In genomic region chr15:86184851-86185688, GRCm38 (mm10) we compare ENCODE assay signal across 8 mouse cellular contexts. TPM values are rescaled to one million over a fixed set of nuclear protein-coding genes. Genes with fewer than 3 reads are reported as not detected.
DNase-seq lines count a peak whose midpoint lies in the region; ATAC-seq and TF ChIP-seq lines count a peak whose summit lies in the region.

No protein-coding gene starts in this region.

- H3K36me3 ChIP-seq in forebrain, embryonic 11.5 days (ENCODE audit: control insufficient read depth, insufficient read depth, low read length): no peaks in the 10 kb centered on the region
- no peaks in the 10 kb centered on the region for H3K36me3 ChIP-seq in hindbrain, embryonic 10.5 days
- H3K36me3 ChIP-seq in limb, embryonic 13.5 days: no peaks in the 10 kb centered on the region
- no peaks in the 10 kb centered on the region for H3K36me3 ChIP-seq in midbrain, embryonic 13.5 days
- no peaks in the 10 kb centered on the region for H3K36me3 ChIP-seq in thymus, adult 2 months (ENCODE audit: control insufficient read depth, insufficient read depth, low read length)

- peak overlapping the region; percentile 83 for H3K4me3 ChIP-seq in forebrain, embryonic 11.5 days (ENCODE audit: low read depth, low read length)
- peak overlapping the region; percentile 87 for H3K4me3 ChIP-seq in hindbrain, embryonic 10.5 days
- H3K4me3 ChIP-seq in limb, embryonic 13.5 days: peak overlapping the region; percentile 88
- peak overlapping the region; percentile 86 for H3K4me3 ChIP-seq in midbrain, embryonic 13.5 days (replicated peaks)
- peak overlapping the region; percentile 86 for H3K4me3 ChIP-seq in thymus, adult 2 months (ENCODE audit: control insufficient read depth, insufficient read depth, low read length)

- H3K9me3 ChIP-seq in forebrain, embryonic 11.5 days (ENCODE audit: control insufficient read depth, low read length): no peaks in the 10 kb centered on the region
- H3K9me3 ChIP-seq in hindbrain, embryonic 10.5 days: no peaks in the 10 kb centered on the region
- H3K9me3 ChIP-seq in limb, embryonic 13.5 days: no peaks in the 10 kb centered on the region
- no peaks in the 10 kb centered on the region for H3K9me3 ChIP-seq in midbrain, embryonic 13.5 days

- peak; percentile 33 to 39 for DNase-seq in left cerebral cortex, adult 18-20 months (ENCODE audit: low spot score in 2 of 2)
- DNase-seq in left cerebral cortex, adult 8-10 months (ENCODE audit: low spot score in 2 of 2): no peak
- peak; percentile 66 for DNase-seq in adrenal gland, postnatal 10 days
- peak; percentile 75 for DNase-seq in forebrain, embryonic 11.5 days (ENCODE audit: low spot score)
- peak; percentile 58 for DNase-seq in hindbrain, embryonic 10.5 days (ENCODE audit: low spot score)
- DNase-seq in thymus, adult 2 months: peak; percentile 65

- TF ChIP-seq CTCF in thymus, adult 2 months (IDR thresholded peaks at IDR 0.05; ENCODE audit: borderline replicate concordance, control insufficient read depth, extremely low read depth, insufficient read depth, low read length, poor library complexity): no peak

- H3K4me1 ChIP-seq in forebrain, embryonic 11.5 days (replicated peaks; ENCODE audit: control insufficient read depth, insufficient read depth, low read length): peaks cover 10% of the 10 kb centered on the region; the same call in 1 of the 2 replicates
- H3K4me1 ChIP-seq in hindbrain, embryonic 10.5 days (replicated peaks): peaks cover 63% of the 10 kb centered on the region
- H3K4me1 ChIP-seq in limb, embryonic 13.5 days: peaks cover 44% of the 10 kb centered on the region
- peaks cover 60% of the 10 kb centered on the region for H3K4me1 ChIP-seq in midbrain, embryonic 13.5 days (replicated peaks)
- peaks cover 42% of the 10 kb centered on the region for H3K4me1 ChIP-seq in thymus, adult 2 months (replicated peaks; ENCODE audit: control insufficient read depth, insufficient read depth, low read length)

- peak; percentile 54 for ATAC-seq in forebrain, embryonic 11.5 days (replicated peaks; ENCODE audit: low FRiP score)
- ATAC-seq in limb, embryonic 13.5 days (ENCODE audit: low FRiP score, low read depth): peak; percentile 50; the same call in 1 of the 2 replicates
- ATAC-seq in midbrain, embryonic 13.5 days: peak; percentile 65

- peak; percentile 79 for TF ChIP-seq POLR2A in thymus, adult 2 months (IDR thresholded peaks at IDR 0.05; ENCODE audit: control insufficient read depth, extremely low read depth, insufficient read depth, low read length, poor library complexity)

- H3K4me2 ChIP-seq in forebrain, embryonic 11.5 days (ENCODE audit: low read depth, low read length, severe bottlenecking): peak overlapping the region; percentile 86
- peak overlapping the region; percentile 90 for H3K4me2 ChIP-seq in limb, embryonic 13.5 days (replicated peaks)
- peak overlapping the region; percentile 82 for H3K4me2 ChIP-seq in midbrain, embryonic 13.5 days (replicated peaks)

- peak overlapping the region; percentile 46; the same call in 1 of the 2 replicates for H3K27ac ChIP-seq in forebrain, embryonic 11.5 days (ENCODE audit: low read depth, low read length)
- H3K27ac ChIP-seq in hindbrain, embryonic 10.5 days: peak overlapping the region; percentile 95
- peak overlapping the region; percentile 76; the same call in 1 of the 2 replicates for H3K27ac ChIP-seq in limb, embryonic 13.5 days
- H3K27ac ChIP-seq in midbrain, embryonic 13.5 days: peak overlapping the region; percentile 90
- peak overlapping the region; percentile 99 for H3K27ac ChIP-seq in thymus, adult 2 months (ENCODE audit: control insufficient read depth, insufficient read depth, low read length)

- peak overlapping the region; percentile 92 for H3K9ac ChIP-seq in forebrain, embryonic 11.5 days (ENCODE audit: low read length)
- peak overlapping the region; percentile 95 for H3K9ac ChIP-seq in limb, embryonic 13.5 days
- H3K9ac ChIP-seq in midbrain, embryonic 13.5 days (replicated peaks): peak overlapping the region; percentile 95

- under 1% methylated on average over 66 of the region's 70 CpGs for WGBS in forebrain, embryonic 11.5 days
- WGBS in hindbrain, embryonic 10.5 days: under 1% methylated on average over 70 of the region's 70 CpGs
- WGBS in limb, embryonic 13.5 days: under 1% methylated on average over 70 of the region's 70 CpGs
- under 1% methylated on average over 70 of the region's 70 CpGs for WGBS in midbrain, embryonic 13.5 days
- under 1% methylated on average over 68 of the region's 70 CpGs for WGBS in thymus, adult 2 months

- 0 out of 2 replicates have a peak, but pooled peaks cover 4% of the 10 kb centered on the region for H3K27me3 ChIP-seq in forebrain, embryonic 11.5 days (ENCODE audit: control insufficient read depth, insufficient read depth, low read length)
- H3K27me3 ChIP-seq in hindbrain, embryonic 10.5 days (ENCODE audit: insufficient read depth, poor library complexity, severe bottlenecking): peaks cover 20% of the 10 kb centered on the region
- no peaks in the 10 kb centered on the region for H3K27me3 ChIP-seq in limb, embryonic 13.5 days
- H3K27me3 ChIP-seq in midbrain, embryonic 13.5 days: peaks cover 5% of the 10 kb centered on the region; the same call in 1 of the 2 replicates
- H3K27me3 ChIP-seq in thymus, adult 2 months (ENCODE audit: control insufficient read depth, insufficient read depth, low read length): no peaks in the 10 kb centered on the region

RNA-seq across cellular contexts. Expression of gene Cerk, which starts 0.9 kb away (rescaled TPM):
- 10 to 100 TPM; 57.3 to 58.8 TPM for total RNA-seq in left cerebral cortex, adult 18-20 months (2021)
- 10 to 100 TPM; 56.7 to 58.0 (median 57.1) TPM for total RNA-seq in left cerebral cortex, adult 8-10 months (2022)
- total RNA-seq in adrenal gland, postnatal 10 days (2021): 10 to 100 TPM; 21.1 to 26.4 TPM
- polyA plus RNA-seq in forebrain, embryonic 11.5 days (2014; fragmentation: Nextera tagmentation; extraction: Ambion mirVana): 17.4 and 19.1 TPM in 2 replicates
- 12.8 and 15.9 TPM in 2 replicates for polyA plus RNA-seq in hindbrain, embryonic 10.5 days (2016; fragmentation: Nextera tagmentation; extraction: Ambion mirVana)
- polyA plus RNA-seq in limb, embryonic 13.5 days (2015; fragmentation: Nextera tagmentation; extraction: Ambion mirVana): 17.4 and 18.6 TPM in 2 replicates
- polyA plus RNA-seq in midbrain, embryonic 13.5 days (2015; fragmentation: Nextera tagmentation; extraction: Ambion mirVana): 20.6 and 22.3 TPM in 2 replicates
- 178 and 180 TPM in 2 replicates for polyA plus RNA-seq in thymus, adult 2 months (2012; rRNA removed)

RNA-seq across cellular contexts. Expression of gene Tbc1d22a, which starts 29.2 kb away (rescaled TPM):
- total RNA-seq in left cerebral cortex, adult 18-20 months (2021): 10 to 100 TPM; 34.4 to 35.0 TPM
- total RNA-seq in left cerebral cortex, adult 8-10 months (2022): 10 to 100 TPM; 32.9 to 34.3 (median 33.8) TPM
- total RNA-seq in adrenal gland, postnatal 10 days (2021): 10 to 100 TPM; 26.2 to 31.6 TPM
- polyA plus RNA-seq in forebrain, embryonic 11.5 days (2014; fragmentation: Nextera tagmentation; extraction: Ambion mirVana): 8.7 and 9.3 TPM in 2 replicates
- polyA plus RNA-seq in hindbrain, embryonic 10.5 days (2016; fragmentation: Nextera tagmentation; extraction: Ambion mirVana): 13.4 and 13.5 TPM in 2 replicates
- 12.5 and 13.5 TPM in 2 replicates for polyA plus RNA-seq in limb, embryonic 13.5 days (2015; fragmentation: Nextera tagmentation; extraction: Ambion mirVana)
- 13.4 and 13.6 TPM in 2 replicates for polyA plus RNA-seq in midbrain, embryonic 13.5 days (2015; fragmentation: Nextera tagmentation; extraction: Ambion mirVana)
- 53.1 and 56.5 TPM in 2 replicates for polyA plus RNA-seq in thymus, adult 2 months (2012; rRNA removed)

Comparison
In these comparisons a context has a peak if more than half of its experiments do, and no peak if none do; other contexts are left out.
1. DNase-seq: peak in left cerebral cortex, adult 18-20 months (2 of 2), adrenal gland, postnatal 10 days (single experiment), forebrain, embryonic 11.5 days (single experiment), hindbrain, embryonic 10.5 days (single experiment) and thymus, adult 2 months (single experiment); none in left cerebral cortex, adult 8-10 months (0 of 2).
2. H3K27ac ChIP-seq: peak in every context shown above with its lines; median percentile 99 in thymus, adult 2 months; 95 in hindbrain, embryonic 10.5 days; 90 in midbrain, embryonic 13.5 days; 76 in limb, embryonic 13.5 days; 46 in forebrain, embryonic 11.5 days.
3. Peak in every context shown above with its lines, with median percentiles within 50 percentile points of each other: ATAC-seq, H3K4me2 ChIP-seq, H3K4me3 ChIP-seq and H3K9ac ChIP-seq.